Mouse (Mus musculus) embryo, embryonic 9.5 days (tissue): ENCODE measurements around the gene Rtca.

ENCODE experiments used
- DNase-seq: peaks from one replicate; pipeline ENCODE4 v3.0.0-alpha.2; 2017; ENCODE audit errors: extremely low spot score

The Rtca gene

DNA sequence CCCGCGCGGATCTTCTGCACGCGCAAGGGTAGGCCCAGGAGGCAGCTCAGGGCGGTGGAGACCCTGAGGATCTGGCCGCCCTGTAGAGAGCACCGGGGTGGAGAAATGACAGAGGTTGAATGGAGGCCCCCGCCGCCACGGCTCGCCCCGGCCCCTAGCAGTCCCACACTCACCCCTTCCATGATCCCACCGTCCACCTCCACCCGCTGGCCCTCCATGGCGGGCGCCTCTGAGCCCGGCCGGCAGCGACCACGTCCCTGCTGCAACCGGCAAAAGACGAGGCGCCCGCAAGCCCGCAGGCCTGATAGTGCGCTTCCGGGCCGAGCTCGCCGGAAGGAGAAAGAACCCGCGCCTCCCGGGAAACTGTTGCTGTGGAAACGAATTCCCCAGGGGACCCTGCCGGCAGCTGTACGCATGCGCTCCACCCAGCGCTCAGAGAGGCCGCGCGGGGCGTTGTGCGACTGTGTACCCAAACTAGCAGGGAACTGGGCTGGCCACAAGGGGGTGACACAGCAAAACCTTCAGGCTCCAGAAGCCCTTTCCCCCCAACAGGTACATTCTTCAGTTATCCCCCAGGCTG lies at the start of gene Rtca:
Gene Rtca, minus strand, starts transcription at position 437 of the 580 bp plus-strand sequence.
- peak; percentile 99 for DNase-seq

- no peak for DNase-seq
Measured at GRCm38 (mm10) chr3:116551362-116551761, 43.4 kb upstream of the Rtca start.

- no peak for DNase-seq
Measured at GRCm38 (mm10) chr3:116547430-116547829, 39.4 kb upstream of the Rtca start.

- no peak for DNase-seq
Measured at GRCm38 (mm10) chr3:116542532-116542931, 34.5 kb upstream of the Rtca start.

- DNase-seq: no peak
Measured at GRCm38 (mm10) chr3:116542070-116542469, 34.1 kb upstream of the Rtca start.

- DNase-seq: peak; percentile 29
Measured at GRCm38 (mm10) chr3:116537200-116537573, 29.2 kb upstream of the Rtca start.

GRCm38 (mm10) chr3:116536428-116537199 lies 28.6 kb upstream of the Rtca start:
- DNase-seq: peak; percentile 31

DNA sequence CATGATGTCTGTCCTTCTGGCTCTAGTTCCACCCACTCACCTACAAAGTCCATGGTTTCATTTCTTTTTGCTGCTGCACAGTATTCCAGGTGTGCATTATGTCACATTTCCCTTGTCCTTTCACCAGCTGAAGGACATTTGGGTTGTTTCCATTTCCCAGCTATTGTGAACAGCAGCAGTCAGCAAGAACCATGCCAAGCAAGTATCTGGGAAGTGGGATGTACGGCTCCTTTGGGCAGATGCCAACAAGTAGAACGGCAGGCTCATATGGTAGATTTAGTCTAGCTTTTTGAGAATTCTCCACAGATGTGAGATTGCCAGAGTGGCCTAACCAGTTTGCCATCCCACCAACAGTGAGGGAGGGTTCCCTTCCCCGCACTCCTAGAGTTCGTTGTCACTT lies 22.8 kb upstream of the Rtca start:
- no peak for DNase-seq

GRCm38 (mm10) chr3:116529741-116530140 lies 21.7 kb upstream of the Rtca start:
- DNase-seq: no peak

DNA sequence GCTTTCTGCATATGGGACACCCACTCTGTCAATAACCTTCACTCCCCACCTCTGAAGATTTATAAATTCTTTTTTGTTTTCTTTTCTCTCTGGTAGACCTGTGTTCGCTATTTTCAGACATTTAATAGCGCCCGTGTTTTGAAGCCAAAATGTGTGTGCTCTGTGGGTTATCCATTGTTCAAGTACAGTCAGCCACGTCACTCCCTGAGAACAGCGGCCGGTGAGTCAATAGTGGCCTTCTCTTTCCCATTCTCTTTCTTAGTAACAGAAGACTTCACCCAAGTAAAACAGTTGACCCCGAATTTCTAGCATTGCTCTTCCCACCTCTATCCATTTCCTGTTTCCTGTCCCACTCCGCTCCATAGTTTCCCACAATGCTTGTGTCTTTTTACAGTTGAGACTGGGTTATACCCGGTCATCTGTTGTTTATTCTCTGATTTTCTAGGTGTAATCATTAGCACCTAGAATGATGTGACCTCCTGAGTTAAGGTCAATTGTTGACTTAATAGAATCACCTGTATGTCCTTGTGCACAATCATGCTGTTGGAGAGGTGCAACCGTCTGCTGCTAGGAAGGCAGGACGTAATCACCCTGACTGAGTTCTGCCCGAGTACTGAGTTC lies 12.2 kb upstream of the Rtca start:
- DNase-seq: no peak

GRCm38 (mm10) chr3:116512904-116513716 lies 5.1 kb upstream of the Rtca start, which contains the start of gene Dbt:
Gene Dbt, plus strand, starts transcription at chr3:116513070.
- DNase-seq: peak; percentile 89

- DNase-seq: no peak
Measured at GRCm38 (mm10) chr3:116512151-116512903, 4.3 kb upstream of the Rtca start.

GRCm38 (mm10) chr3:116495671-116496070 lies 12.3 kb downstream of the Rtca start:
- DNase-seq: no peak

- DNase-seq: no peak
Measured at GRCm38 (mm10) chr3:116493658-116494057, 14.3 kb downstream of the Rtca start.

DNA sequence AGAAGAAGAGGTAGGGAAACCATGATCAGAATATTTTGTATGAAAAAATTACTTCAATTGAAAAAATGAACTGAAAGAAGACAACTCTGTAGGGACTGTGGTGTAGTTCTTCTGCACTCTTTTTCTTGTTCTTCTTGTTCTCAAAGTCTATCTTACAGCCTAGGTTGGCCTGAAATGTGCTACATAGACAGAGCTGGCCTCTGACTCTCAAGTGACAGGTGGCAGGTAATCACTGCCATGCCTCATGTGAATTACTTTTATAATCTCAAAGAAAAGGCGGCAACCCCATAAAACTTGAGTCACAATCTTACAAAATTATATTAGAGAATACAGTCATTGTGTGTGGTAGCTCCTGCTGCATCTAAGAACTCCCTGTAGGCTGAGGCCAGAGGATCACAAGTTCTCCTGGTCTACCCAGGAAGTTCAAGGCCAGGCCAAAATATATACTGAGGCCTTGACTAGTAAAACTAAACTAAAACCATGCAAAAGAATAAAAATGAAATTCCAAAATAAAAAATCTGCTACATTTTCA lies 16.0 kb downstream of the Rtca start:
- DNase-seq: no peak

GRCm38 (mm10) chr3:116490920-116491319 lies 17.1 kb downstream of the Rtca start:
- DNase-seq: no peak

GRCm38 (mm10) chr3:116483271-116483670 lies 24.7 kb downstream of the Rtca start:
- DNase-seq: no peak

DNA sequence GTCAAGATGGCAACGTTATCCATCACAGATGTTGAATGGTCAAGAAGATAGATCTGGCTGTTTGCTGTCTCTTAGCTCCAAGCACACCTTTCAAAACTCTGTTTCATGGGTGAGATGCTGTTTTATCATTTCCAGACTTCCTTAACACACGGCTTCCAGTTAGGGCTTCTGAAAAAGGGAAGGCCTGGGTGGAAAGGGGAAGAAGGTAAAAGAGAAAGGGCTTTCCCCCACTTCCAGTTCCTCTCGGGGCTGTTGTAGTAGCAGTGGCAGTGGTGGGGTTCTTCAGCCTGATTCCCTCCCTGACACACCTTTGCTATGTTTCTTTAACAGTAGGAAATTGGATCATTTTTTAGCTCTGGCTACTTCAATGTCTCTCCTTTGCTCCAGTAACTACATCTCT lies 25.3 kb downstream of the Rtca start:
- DNase-seq: no peak

DNA sequence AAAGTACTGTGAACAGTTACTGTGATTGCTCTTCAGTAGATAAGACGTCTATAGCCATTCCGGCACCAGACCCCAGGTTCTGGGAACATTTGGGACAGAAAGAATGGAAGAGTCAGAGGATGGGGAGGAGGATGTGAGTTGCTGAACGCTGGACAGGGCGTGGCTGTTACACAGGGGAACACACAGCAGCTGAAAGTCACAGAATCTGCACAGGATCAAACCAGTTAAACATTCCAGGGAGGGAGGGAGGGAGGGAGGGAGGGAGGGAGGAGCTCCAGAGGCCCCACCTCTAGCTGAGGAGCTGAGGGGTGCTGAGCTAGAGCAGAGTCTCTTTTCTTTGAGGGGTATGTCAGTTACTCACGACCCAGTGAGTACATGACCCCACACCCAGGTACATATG lies 27.1 kb downstream of the Rtca start:
- no peak for DNase-seq

GRCm38 (mm10) chr3:116480119-116480518 lies 27.9 kb downstream of the Rtca start:
- peak; percentile 17 for DNase-seq

GRCm38 (mm10) chr3:116477351-116477750 lies 30.7 kb downstream of the Rtca start:
- DNase-seq: no peak
